Mouse (Mus musculus) frontal cortex, postnatal 25 days (tissue): Measurements from ENCODE around the gene St8sia1.

Experiments
- DNase-seq, 2 experiments: peaks; one replicate each; pipeline ENCODE4 v3.0.0; 2022; ENCODE audit warnings: low spot score in 2 of 2

The St8sia1 gene

DNA sequence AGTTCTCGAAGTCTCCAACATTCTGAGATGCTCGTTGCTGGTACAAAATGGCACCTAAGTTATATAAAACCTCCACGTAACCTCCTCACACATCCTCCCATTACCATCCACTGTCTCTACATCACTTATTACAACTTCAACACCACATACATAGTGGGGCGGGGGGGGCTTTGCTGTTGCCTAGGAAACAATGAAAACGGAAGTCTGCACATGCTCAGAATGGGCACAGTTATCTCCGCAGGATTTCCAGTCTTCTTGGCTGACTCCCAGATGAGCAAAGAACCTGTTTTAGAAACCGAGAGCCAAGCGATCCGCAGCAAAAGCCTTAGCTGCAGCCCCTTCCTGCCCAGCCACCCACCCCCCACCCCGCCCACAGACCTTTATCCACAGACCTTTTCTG, 174.5 kb downstream of the St8sia1 start:
- no peak for DNase-seq

DNA sequence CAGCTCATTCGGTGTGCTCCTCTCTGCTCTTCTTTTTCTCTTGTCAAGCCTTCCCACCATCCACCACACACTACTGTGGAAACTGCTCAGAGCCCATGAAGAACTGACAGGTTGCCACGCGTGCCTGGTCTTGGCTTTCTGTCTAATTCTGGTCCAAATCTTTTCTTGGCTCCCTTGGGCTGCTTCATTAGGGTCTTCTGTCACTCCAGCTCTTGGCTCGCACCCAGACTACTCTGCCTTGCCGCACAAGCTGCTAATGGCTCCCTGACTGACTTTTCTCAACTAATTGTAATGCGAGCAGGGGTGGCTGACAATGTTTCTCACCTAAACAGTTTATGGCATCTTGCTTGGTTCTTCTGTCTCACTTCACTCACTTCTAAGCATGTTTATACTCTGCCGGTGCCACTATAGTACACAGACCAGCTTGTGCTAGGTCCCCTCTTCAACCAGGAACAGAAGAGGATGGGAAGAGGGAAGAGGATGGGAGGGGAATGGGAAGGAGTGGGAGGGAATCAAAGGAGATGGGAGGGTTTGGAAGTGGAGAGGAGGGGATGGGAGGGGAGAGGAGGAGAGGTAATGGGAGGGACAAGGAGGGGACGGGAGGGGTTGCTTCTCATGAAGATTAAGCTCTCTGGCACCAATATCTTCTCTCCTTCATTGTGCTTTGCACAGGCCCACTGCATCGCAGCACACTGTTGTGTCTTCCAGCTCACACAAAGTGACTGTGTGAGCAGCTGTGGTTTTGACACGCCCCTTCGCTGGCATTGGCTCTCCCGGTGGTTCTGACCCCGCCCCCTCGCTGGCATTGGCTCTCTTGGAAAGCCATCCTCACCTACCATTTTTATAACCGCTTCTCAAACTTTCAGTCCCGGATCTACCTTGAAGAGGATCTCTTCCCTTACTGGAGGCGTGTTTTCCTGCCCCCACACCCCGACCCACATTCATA, 175.9 kb downstream of the St8sia1 start:
- DNase-seq, result no peak

DNA sequence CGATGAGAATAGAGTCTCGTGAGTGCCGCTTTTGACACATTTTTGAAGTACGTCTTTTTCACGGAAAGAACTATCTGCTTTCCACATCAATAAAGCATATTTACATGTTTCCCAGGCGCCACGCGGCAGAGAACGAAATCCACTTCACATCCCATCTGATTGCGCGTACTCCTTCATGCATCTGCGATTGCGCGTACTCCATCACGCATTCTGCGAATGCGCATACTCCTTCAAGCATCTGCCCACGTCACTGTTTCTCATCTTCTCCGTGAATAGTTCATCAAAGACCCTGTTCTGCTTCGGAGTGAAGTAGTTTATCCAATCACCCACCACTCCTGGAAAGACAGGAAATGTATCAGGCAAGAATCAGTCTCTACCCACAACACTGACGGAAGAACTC, 178.1 kb downstream of the St8sia1 start:
- DNase-seq, result no peak

DNA sequence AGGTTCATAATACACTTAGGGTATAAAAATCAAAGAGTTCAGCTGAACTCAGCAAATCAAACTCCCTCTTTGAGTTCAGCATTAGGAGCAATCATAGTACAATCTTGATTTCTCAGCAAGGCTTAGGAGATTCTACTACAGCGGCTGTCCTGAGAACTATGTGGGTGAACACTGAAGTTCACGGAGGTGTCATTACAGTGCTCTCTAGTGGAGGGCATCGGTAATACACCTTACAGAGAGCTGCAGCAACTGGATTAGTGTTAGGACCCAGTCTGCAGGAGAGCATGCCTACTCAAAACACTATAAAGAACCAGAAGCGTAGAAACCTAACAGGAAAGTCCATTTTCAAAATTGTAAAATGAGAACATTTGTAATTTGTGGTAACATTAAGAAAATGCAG, 178.9 kb downstream of the St8sia1 start:
- peak in 1 of 2 experiments; percentile 41 for DNase-seq

DNA sequence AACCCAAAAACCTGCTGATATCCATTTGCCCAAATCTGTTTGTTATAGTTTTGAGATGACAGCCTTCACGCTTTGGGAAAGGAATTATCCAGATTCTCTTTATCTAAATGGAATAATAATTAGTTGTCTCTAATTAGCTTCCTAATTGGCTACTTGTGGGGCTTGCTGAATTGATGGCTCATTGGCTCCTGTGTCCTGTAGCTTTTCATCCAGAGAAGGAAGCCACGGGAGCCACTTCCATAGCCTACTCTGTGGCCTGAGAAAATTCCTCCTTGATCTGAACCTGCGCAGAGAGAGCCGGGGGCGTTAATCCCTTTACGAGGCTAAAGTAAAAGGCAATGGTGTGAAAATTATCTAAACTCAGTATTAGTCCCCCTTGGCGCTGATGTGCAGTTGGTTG, 183.0 kb downstream of the St8sia1 start:
- DNase-seq, result no peak

DNA sequence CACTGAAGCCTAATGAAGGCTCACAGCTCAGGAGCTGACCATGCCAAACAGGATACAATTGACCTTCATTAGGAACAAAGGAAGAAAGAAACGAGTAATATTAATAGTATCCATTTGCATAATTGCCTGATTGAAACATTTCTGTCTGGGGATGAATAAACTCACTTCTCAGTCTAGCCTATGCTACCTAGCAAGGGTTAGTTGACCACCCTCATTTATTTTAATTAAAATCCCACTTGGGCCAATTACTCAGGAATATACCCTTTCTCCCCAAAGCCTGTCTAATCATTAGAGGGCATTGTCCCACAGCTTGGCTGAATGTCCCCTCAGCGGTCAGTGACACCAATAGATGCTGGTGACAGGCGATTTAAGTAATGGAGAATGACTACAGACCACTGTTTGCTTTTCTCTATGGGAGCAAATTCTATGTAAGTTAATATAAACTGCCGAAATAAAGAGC, 183.6 kb downstream of the St8sia1 start:
- no peak for DNase-seq

DNA sequence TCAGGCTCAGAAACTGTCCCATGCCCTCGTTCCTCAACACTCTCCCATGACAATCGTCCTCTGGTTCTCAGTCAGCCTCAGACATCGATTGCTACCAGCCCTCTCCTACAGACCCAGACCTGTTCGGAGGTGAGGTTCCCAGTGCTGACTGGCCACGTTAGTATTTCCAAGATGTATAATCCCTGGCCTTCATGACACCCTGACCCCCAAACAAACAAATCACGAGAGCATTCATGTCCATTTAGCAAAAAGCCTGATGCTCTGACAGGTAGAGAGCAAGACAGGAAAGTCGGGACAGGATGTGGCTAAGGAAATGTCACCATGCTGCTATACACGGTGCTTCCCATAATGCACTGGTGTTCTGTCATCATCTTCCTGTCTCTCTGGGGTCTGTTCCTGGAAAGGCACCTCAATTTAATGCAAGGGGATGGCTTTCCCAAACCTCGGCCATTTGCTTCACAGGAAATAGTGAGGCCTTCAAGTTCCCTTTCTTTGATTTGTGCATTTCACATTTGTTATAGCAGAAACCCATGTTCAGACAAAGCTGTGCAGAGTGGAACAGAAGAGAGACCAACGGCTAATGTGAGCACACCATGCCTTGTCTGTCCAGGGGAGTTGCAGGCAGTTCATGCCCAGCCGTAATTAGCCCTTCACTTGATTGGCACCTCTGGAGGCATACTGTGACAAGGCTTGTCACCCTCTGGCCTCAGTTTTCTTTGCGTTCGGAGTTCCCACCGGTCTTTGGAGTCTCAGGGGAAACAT, 184.3 kb downstream of the St8sia1 start:
- no peak for DNase-seq

DNA sequence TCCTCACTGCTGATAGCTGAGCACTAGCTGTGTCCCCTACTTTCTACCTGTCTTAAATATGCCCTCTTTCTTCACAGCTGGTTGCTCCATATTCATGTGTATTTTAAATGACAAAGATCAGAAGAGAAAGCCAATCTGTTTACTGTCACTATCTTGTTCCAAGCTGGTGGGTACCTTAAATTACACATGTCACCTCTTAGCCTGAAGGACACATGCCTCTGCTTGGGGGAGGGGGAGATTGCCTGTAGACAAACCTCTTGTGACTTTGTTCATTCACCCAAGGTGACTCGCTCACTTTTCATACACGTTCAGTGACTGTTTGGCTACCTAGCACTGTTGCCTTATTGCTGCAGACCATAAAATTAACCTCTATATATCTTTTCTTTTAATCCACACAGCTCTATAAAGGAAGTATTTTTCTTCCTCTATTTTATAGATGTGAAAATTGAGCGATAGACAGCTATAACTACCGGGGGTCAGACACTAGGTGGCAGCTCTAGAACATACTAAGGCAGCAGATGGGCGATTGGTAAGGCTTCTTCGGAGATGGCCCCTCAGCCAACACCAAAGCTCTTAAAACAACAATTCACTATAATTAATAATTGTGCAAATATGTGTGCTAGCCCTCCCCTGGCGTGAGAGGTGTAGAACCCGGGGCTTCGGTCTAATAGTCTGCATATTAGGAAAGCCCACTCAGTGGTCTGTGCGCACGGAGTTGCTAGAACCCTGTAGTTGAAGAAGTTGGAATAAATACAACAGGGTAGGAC, 185.0 kb downstream of the St8sia1 start:
- peak; percentile 30 to 37 for DNase-seq

DNA sequence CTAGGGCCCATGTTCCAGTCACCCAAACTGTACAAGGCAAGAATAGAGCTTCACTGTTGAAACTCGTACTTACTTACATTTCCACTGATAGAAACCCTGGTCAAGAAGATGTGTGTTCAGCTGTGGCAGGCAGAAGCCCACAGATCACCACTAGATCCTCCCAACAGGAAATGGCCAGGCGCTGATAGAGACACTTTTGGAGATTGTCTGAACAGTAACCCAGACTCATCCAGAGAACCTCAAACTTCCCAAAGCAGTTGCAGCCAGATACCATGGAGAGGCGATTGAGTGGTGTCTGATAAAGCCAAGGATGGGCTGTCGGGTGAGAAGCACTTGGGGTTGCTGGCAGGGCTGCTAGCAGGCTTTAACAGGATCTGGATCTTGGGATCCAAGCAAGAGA, 187.3 kb downstream of the St8sia1 start:
- no peak for DNase-seq

DNA sequence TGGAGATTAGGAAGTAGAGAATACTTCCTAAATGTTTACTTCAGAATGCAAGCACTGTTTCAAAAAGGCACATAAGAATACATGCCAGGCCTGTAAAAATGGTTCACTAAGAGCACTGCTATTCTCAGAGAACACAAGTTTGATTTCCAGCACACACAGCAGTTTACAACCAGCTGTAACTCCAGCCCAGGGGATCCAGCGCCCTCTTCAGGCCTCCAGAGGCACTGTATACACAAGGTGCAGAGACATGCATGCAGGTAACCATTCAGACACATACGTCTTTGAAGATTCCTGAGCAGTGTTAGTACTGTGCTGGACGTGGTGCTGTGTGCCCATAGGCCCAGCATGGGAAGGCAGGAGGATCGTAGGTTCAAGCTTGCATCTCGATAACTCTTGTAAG, 190.7 kb downstream of the St8sia1 start:
- DNase-seq, result no peak

DNA sequence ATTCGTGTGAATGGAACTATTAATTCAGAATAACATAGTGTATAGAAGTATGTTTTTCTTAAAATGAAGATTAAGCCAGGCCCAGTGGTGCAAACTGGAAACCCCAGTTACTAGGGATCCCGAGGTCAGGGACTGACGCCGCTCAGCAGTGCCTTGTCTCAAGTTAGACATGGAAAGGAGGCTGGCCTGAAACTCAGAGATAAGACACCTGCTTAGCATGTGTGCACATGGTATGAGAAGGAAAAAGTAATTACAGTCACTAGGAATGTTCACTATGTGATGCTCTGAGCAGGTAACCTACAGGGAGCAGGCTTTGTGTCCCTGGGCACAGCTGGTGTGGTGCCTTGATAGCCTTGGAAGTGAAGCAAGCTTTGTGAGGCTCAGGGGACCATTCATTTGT, 192.6 kb downstream of the St8sia1 start:
- DNase-seq, result no peak
